Mouse (Mus musculus) forebrain, embryonic 13.5 days (tissue): Measurements from ENCODE around the gene Hcls1. TPM values are rescaled to one million over a fixed set of nuclear protein-coding genes. Genes with fewer than 3 reads are reported as not detected.

Experiments
- ATAC-seq: fragments of 200-750 bp; cut with Nextera tagmentation; 2 replicates; pipeline ENCODE4 v1.8.0; 2017
- H3K27ac ChIP-seq: fragments of 300-500 bp; sonication (generic); 2 replicates; pipeline ENCODE4 v1.5.1; 2015; ENCODE audit warnings: inconsistent platforms, mild to moderate bottlenecking, moderate library complexity
- H3K27me3 ChIP-seq: fragments of 300-500 bp; sonication (generic); 2 replicates; pipeline ENCODE4 v1.6.1; 2015; ENCODE audit warnings: mild to moderate bottlenecking, inconsistent platforms
- H3K36me3 ChIP-seq: fragments of 300-500 bp; sonication (generic); 2 replicates; pipeline ENCODE4 v1.6.1; 2015; ENCODE audit warnings: mild to moderate bottlenecking, inconsistent platforms; ENCODE audit not compliant: poor library complexity, severe bottlenecking
- H3K4me1 ChIP-seq: fragments of 300-500 bp; sonication (generic); 2 replicates; pipeline ENCODE4 v1.6.1; 2015; ENCODE audit warnings: inconsistent platforms
- H3K4me2 ChIP-seq: fragments of 300-500 bp; sonication (generic); 2 replicates; pipeline ENCODE4 v1.6.1; 2015; ENCODE audit warnings: inconsistent platforms, mild to moderate bottlenecking, moderate library complexity
- H3K4me3 ChIP-seq: fragments of 300-500 bp; sonication (generic); 2 replicates; pipeline ENCODE4 v1.5.1; 2015; ENCODE audit warnings: mild to moderate bottlenecking, inconsistent platforms
- H3K9ac ChIP-seq: fragments of 300-500 bp; sonication (generic); 2 replicates; pipeline ENCODE4 v1.6.1; 2015; ENCODE audit warnings: mild to moderate bottlenecking, inconsistent platforms
- H3K9me3 ChIP-seq: fragments of 300-500 bp; sonication (generic); replicated peaks from 2 replicates; pipeline ENCODE4 v1.6.1; 2016; ENCODE audit warnings: inconsistent platforms
- WGBS: fragments of 180-500 bp; shearing (Covaris S2); methylation state at CpG from one replicate; pipeline ENCODE4 v1.1.7; 2015; 5-methylcytosine and 5-hydroxymethylcytosine counted together
- polyA plus RNA-seq: library from polyadenylated mRNA; unstranded; fragments of >200 nt; fragmentation: Nextera tagmentation; extraction: Ambion mirVana; gene quantifications from 2 replicates; pipeline ENCODE4 v1.2.1, GENCODE M21; 2015

Gene Hcls1
- 1.5 and 1.7 TPM in 2 replicates for polyA plus RNA-seq

DNA sequence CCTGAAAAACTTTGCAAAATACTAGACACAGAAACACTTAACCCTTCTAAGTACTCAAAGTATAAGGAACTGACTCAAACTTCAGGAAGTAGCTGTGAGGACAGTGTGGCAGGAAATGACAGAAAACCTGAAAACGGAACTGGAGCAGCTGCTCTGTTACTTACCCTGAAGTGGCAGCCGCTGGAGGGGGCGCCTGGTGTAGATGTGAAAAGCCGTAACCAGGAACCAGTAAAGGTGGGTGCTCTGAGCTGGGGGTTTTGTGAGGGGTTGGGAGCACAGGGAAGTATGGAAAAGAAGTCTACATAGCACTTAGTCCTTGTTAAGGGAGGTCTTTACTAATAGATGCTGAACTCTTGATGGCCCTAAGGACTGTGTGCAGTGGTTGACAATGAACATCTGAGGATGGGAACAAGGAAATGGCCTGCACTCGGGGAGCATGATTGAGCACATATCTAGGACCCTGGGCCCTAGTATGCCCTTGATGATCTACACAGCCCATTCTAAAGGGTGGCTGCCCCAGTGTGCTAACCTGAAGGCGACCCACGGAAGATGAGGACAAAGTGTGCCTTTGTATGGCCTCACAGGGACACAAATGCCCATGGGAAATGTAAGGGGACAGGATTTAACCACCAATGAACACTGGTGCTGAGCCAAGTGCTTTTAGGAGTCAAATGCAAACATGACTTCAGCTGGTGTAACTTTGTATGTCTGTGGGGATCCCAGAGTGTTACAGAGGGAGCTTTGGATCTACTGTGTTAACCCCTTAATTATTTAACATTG is at the start of gene Hcls1:
Hcls1 (plus strand) TSS at position 143 of the 780 bp plus-strand sequence.
- no peak within 1 kb of the TSS for H3K4me3 ChIP-seq
- H3K36me3 ChIP-seq: peaks cover 32% of the 10 kb centered on the region
- no peak for ATAC-seq
- H3K9me3 ChIP-seq: no peaks in the 10 kb centered on the region
- no peak within 1 kb of the TSS for H3K4me2 ChIP-seq
- 88% methylated on average over 7 of the region's 7 CpGs for WGBS
- H3K27ac ChIP-seq: no peak within 1 kb of the TSS
- H3K27me3 ChIP-seq: no peaks in the 10 kb centered on the region
- no peak within 1 kb of the TSS for H3K9ac ChIP-seq
- no peaks in the 10 kb centered on the region for H3K4me1 ChIP-seq

DNA sequence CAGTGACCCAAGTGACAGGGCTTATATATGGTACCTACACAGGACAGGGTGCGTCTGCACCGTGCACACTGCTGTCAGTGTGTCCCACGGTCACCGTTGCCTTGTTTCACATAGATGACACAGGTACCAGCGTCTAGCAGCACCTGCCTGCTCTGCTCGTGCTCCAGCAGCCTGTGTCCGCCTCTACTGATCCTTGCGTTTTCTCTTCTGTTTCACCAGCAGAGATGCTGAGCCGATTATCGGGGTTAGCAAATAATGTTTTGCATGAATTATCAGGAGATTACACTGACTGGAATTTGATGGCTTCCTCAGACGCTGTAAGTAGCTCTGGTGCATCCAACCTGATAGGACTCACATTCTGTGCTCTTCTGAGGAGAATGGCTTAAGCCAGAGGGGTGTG is 48.9 kb upstream of the Hcls1 start:
- no peak for ATAC-seq
- no peak overlapping the region for H3K4me3 ChIP-seq
- H3K4me2 ChIP-seq: no peak overlapping the region
- no peak overlapping the region for H3K27ac ChIP-seq
- no peaks in the 10 kb centered on the region for H3K27me3 ChIP-seq
- no peaks in the 10 kb centered on the region for H3K9me3 ChIP-seq
- WGBS: 95% methylated on average over 11 of the region's 11 CpGs
- no peak overlapping the region for H3K9ac ChIP-seq
- peaks cover 45% of the 10 kb centered on the region for H3K36me3 ChIP-seq
- H3K4me1 ChIP-seq: peaks cover 11% of the 10 kb centered on the region; the same call in 1 of the 2 replicates

DNA sequence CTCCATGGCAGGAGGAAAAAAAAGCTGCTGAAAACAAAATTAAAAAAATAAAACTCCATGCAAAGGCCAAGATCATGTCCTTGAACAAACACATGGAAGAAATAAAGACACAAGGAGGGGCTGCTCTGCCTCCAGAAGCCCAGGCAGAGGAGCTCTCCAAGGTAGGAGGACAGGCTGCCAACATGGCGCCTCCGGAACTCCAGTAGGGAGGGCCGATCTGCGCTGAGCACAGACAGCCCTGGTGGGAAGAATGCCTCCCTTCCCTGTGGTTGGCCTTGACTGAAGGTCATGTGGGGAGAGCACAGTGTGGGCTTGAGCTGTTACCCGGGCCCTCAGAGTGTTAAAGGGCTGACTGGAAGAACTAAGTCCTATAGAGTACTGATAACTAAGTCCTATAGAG is 47.2 kb upstream of the Hcls1 start:
- Histone ChIP-seq H3K36me3 (peaks cover 59% of the 10 kb centered on the region), H3K27ac (no peak overlapping the region), H3K9me3 (no peaks in the 10 kb centered on the region), H3K4me2 (no peak overlapping the region), H3K4me3 (no peak overlapping the region), H3K27me3 (no peaks in the 10 kb centered on the region), H3K9ac (no peak overlapping the region), H3K4me1 (peaks cover 8% of the 10 kb centered on the region; the same call in 1 of the 2 replicates)
- no peak for ATAC-seq
- 83% methylated on average over 5 of the region's 5 CpGs for WGBS

DNA sequence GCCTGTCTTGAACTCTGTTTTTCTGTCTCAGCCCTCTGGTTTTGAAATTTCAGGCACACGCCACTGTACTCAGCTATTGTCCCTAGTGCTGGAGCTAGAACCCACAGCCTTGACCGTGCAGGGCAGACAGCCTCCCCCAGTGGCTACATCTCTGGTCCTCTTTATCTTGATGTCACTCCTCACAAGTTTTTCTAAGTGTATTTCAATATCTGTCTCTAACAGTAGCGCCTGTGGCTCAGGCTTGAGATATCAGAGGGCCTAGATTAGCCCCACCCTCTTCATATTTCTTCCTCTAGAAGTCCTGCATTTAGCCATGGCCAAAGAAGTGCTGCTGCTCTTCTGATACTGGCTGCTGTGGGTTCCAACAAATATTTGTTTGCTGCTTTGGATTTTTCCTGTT is 44.2 kb upstream of the Hcls1 start:
- Histone ChIP-seq H3K4me2 (no peak overlapping the region), H3K27me3 (no peaks in the 10 kb centered on the region), H3K27ac (no peak overlapping the region), H3K4me1 (no peaks in the 10 kb centered on the region), H3K4me3 (no peak overlapping the region), H3K9ac (no peak overlapping the region), H3K9me3 (no peaks in the 10 kb centered on the region), H3K36me3 (peaks cover 81% of the 10 kb centered on the region)
- 94% methylated on average over 3 of the region's 3 CpGs for WGBS
- no peak for ATAC-seq

DNA sequence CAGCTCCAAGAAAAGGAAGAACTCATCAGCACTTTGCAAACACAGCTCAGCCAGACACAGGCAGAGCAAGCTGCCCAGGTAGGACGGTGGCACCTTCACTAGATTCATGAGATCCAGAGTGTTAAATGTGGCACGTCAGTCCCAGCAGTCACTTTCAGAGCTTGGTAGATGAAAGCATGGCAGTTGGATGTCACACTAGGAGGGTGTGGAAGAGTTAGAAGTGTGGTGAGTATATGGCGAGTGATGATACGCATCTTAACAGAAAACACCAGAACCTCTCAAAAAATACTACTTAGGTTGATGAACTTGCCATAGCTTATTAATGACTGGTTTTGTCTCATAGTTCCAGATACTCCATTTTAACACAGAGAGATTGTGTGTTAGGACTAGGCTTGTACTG is 43.4 kb upstream of the Hcls1 start:
- no peak overlapping the region for H3K4me2 ChIP-seq
- peaks cover 82% of the 10 kb centered on the region for H3K36me3 ChIP-seq
- no peak for ATAC-seq
- 95% methylated on average over 4 of the region's 4 CpGs for WGBS
- H3K4me3 ChIP-seq: no peak overlapping the region
- H3K27me3 ChIP-seq: no peaks in the 10 kb centered on the region
- H3K27ac ChIP-seq: no peak overlapping the region
- no peaks in the 10 kb centered on the region for H3K9me3 ChIP-seq
- H3K4me1 ChIP-seq: no peaks in the 10 kb centered on the region
- no peak overlapping the region for H3K9ac ChIP-seq

DNA sequence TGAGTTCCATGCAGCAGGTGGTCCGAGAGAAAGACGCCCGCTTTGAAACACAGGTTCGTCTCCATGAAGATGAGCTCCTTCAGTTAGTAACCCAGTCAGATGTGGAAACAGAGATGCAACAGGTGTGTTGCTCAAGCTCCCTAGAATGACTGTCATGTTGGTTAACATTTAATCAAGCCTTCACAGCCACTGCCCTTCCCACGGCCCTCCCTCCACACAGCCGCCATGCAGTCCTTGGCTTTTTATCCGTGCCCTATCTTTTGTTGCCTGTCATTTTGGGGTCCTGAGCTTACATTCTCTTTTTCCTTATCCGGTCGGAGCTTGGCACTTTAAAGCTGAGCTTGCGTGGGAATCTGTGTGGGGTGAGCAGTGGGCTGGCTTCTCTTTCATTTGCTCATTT is 41.5 kb upstream of the Hcls1 start:
- peaks cover 82% of the 10 kb centered on the region for H3K36me3 ChIP-seq
- WGBS: 91% methylated on average over 10 of the region's 10 CpGs
- no peak overlapping the region for H3K9ac ChIP-seq
- H3K27me3 ChIP-seq: no peaks in the 10 kb centered on the region
- no peak for ATAC-seq
- no peak overlapping the region for H3K4me3 ChIP-seq
- no peaks in the 10 kb centered on the region for H3K9me3 ChIP-seq
- H3K4me2 ChIP-seq: no peak overlapping the region
- no peaks in the 10 kb centered on the region for H3K4me1 ChIP-seq
- no peak overlapping the region for H3K27ac ChIP-seq

DNA sequence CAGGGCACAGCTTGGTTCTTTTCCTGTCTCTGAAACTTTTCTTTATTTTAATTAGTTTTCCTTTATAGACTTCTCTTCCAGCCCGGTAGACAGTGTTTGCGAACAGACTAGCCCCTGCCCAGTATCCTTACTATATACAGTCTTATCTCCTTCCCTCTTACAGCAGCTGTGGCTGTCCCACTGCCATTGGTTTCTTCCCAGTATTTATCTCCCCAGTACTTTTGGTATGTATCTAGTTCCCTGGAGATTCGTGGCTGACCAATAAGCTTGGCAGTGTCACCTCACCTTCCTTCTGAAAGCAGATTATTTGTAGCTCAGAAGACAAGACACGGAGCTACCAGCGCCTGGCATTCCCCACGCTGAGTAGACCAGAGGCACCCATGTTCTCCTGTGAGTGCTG is 38.1 kb upstream of the Hcls1 start:
- no peak overlapping the region for H3K4me3 ChIP-seq
- ATAC-seq: no peak
- H3K9ac ChIP-seq: no peak overlapping the region
- whole genome bisulfite sequencing: 96% methylated on average over 6 of the region's 6 CpGs
- H3K27me3 ChIP-seq: no peaks in the 10 kb centered on the region
- H3K36me3 ChIP-seq: peaks cover 82% of the 10 kb centered on the region
- H3K27ac ChIP-seq: no peak overlapping the region
- no peaks in the 10 kb centered on the region for H3K4me1 ChIP-seq
- no peaks in the 10 kb centered on the region for H3K9me3 ChIP-seq
- H3K4me2 ChIP-seq: no peak overlapping the region

DNA sequence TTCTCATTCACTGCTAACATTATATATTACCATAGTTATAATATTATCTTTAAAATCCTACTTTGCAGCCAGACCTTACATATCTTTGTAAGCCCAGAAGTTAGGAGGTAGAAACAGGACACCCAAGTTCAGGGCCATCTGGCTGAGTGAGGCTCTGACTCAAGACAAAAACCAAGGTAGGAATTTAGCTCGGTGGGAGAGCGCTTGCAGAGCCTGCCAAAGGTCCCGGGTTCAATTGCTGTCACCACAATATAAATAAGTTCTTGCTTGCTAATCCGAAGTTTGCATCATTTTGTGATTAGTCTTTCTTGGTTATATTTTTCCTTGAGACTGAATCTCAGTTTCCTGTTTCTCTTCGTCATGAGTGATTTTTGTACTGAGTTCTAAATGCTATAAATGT is 31.6 kb upstream of the Hcls1 start:
- Histone ChIP-seq H3K27ac (no peak overlapping the region), H3K36me3 (peaks cover 59% of the 10 kb centered on the region), H3K27me3 (no peaks in the 10 kb centered on the region), H3K4me1 (no peaks in the 10 kb centered on the region), H3K9ac (no peak overlapping the region), H3K4me3 (no peak overlapping the region), H3K9me3 (no peaks in the 10 kb centered on the region), H3K4me2 (no peak overlapping the region)
- WGBS: 89% methylated on average over 5 of the region's 5 CpGs
- ATAC-seq: no peak

DNA sequence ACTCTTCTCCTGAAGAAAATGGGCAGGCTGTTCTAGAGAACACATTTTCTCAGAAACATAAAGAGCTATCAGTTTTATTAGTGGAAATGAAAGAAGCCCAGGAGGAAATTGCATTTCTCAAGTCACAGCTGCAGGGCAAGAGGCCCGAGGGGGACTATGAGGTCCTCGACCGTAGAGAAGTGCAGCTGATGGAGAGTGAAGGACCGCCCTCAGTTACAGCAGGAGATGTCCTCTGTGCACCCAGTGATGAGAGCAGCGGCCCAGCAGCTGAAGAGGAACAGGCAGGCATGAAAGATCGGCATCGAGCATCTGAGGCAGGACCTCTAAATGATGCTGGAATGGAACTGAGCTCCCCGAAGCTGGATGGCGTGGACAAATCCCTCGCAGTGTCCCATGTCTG is 22.9 kb upstream of the Hcls1 start:
- Histone ChIP-seq H3K27ac (no peak overlapping the region), H3K4me1 (no peaks in the 10 kb centered on the region), H3K4me2 (no peak overlapping the region), H3K4me3 (no peak overlapping the region), H3K9ac (no peak overlapping the region), H3K27me3 (no peaks in the 10 kb centered on the region), H3K36me3 (peaks cover 73% of the 10 kb centered on the region), H3K9me3 (no peaks in the 10 kb centered on the region)
- WGBS: 95% methylated on average over 10 of the region's 10 CpGs
- ATAC-seq: no peak

DNA sequence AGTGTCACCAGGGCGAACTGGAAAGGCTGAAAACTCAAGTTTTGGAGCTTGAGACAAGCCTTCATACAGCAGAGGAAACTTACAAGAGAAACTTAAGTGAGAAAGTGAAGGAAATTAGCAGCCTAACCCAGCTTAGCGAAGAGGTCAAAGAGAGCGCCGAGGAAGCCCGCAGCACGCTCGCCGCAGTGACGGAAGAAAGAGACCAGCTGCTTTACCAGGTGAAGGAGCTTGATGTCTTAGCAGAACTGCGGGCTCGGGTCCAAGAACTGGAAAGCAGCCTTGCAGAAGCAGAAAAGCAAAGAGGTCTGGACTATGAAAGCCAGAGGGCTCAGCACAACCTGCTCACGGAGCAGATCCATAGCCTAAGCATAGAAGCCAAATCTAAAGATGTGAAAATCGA is 22.5 kb upstream of the Hcls1 start:
- Histone ChIP-seq H3K27ac (no peak overlapping the region), H3K36me3 (peaks cover 77% of the 10 kb centered on the region), H3K27me3 (no peaks in the 10 kb centered on the region), H3K4me3 (no peak overlapping the region), H3K9me3 (no peaks in the 10 kb centered on the region), H3K4me2 (no peak overlapping the region), H3K9ac (no peak overlapping the region), H3K4me1 (no peaks in the 10 kb centered on the region)
- 93% methylated on average over 13 of the region's 13 CpGs for WGBS
- ATAC-seq: no peak

DNA sequence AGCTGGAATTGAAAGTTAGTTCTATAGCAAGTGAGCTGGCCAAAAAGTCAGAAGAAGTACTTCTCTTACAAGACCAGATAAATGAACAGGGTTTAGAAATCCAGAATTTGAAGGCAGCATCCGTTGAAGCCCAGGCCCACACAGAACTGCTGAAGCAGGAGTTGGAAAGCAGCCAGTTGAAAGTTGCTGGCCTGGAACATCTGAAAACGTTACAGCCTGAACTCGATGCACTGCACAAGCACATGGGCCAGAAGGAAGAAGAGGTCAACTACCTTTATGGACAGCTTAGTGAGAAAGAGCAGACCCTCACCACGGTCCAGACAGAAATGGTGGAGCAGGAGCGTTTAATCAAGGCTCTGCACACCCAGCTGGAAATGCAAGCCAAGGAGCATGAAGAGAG is 20.6 kb upstream of the Hcls1 start:
- H3K27ac ChIP-seq: no peak overlapping the region
- no peaks in the 10 kb centered on the region for H3K4me1 ChIP-seq
- no peak for ATAC-seq
- H3K36me3 ChIP-seq: peaks cover 81% of the 10 kb centered on the region
- no peak overlapping the region for H3K4me2 ChIP-seq
- H3K9me3 ChIP-seq: no peaks in the 10 kb centered on the region
- WGBS: 92% methylated on average over 5 of the region's 5 CpGs
- H3K9ac ChIP-seq: no peak overlapping the region
- H3K4me3 ChIP-seq: no peak overlapping the region
- no peaks in the 10 kb centered on the region for H3K27me3 ChIP-seq

DNA sequence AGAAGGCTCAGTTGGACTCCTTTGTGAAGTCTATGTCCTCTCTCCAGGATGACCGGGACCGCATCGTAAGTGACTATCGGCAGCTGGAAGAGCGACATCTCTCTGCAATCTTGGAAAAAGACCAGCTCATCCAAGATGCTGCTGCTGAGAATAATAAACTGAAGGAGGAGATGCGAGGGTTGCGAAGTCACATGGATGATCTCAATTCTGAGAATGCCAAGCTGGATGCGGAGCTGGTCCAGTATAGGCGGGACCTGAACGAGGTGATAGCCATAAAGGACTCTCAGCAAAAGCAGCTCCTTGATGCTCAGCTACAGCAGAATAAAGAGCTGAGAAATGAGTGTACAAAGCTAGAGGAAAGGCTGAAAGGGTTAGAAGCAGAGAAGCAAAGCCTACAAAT is 16.3 kb upstream of the Hcls1 start:
- no peak overlapping the region for H3K27ac ChIP-seq
- no peaks in the 10 kb centered on the region for H3K4me1 ChIP-seq
- WGBS: 94% methylated on average over 10 of the region's 10 CpGs
- ATAC-seq: no peak
- no peaks in the 10 kb centered on the region for H3K9me3 ChIP-seq
- H3K4me3 ChIP-seq: no peak overlapping the region
- no peak overlapping the region for H3K9ac ChIP-seq
- peaks cover 80% of the 10 kb centered on the region for H3K36me3 ChIP-seq
- H3K4me2 ChIP-seq: no peak overlapping the region
- no peaks in the 10 kb centered on the region for H3K27me3 ChIP-seq

DNA sequence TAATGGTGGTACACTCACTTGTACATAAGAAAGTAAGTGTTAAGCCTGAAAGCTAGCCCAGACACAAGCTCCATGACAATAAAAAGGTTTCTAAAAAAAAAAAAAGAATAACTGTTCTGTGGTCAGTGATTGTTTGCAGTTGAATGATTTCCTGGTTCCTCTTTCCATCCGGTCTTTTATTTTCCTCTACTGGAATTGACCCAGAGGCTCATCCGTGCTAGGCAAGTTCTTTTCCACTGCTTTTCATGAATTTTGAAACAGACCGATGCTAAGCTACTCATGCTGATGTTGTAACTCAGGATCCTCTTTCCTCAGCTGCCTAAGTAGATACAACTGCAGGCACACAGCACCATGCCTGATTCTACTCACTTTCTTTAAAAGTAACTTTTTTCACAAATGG is 14.4 kb upstream of the Hcls1 start:
- peaks cover 75% of the 10 kb centered on the region for H3K36me3 ChIP-seq
- WGBS: 97% methylated on average over 3 of the region's 3 CpGs
- H3K9me3 ChIP-seq: no peaks in the 10 kb centered on the region
- H3K27me3 ChIP-seq: no peaks in the 10 kb centered on the region
- ATAC-seq: no peak
- H3K4me3 ChIP-seq: no peak overlapping the region
- H3K9ac ChIP-seq: no peak overlapping the region
- H3K4me2 ChIP-seq: no peak overlapping the region
- no peak overlapping the region for H3K27ac ChIP-seq
- H3K4me1 ChIP-seq: no peaks in the 10 kb centered on the region
